Mouse (Mus musculus) gastrocnemius, postnatal 14 days (tissue): ENCODE data around the gene Tex48. TPM values are rescaled to one million over a fixed set of nuclear protein-coding genes. Genes with fewer than 3 reads are reported as not detected.

ENCODE experiments used
- DNase-seq: peaks from one replicate; pipeline ENCODE4 v3.0.0; 2021; ENCODE audit warnings: mixed read lengths
- intact Hi-C: fragments of 180-260 bp; cut with DNase I; formaldehyde crosslinking; loops from one replicate; pipeline ENCODE4 v1.15.1; 2025; ENCODE audit warnings: low total_unique reads
- total RNA-seq, 2 experiments: library from RNA; stranded (reverse); gene quantifications; 2 replicates each; pipeline ENCODE4 v1.2.3; 2021

Gene Tex48
- total RNA-seq, 2 experiments from 2014 or later, result not detected

GRCm38 (mm10) chr4:63558407-63559081 is 63.7 kb downstream of the Tex48 start, which contains the start of gene Tmem268:
Gene Tmem268, plus strand, starts transcription at chr4:63558781.
- peak; percentile 79 for DNase-seq
- intact Hi-C loops, result no loop called here

- no peak for DNase-seq
- intact Hi-C loops, result no loop called here
Measured at GRCm38 (mm10) chr4:63557124-63558059, 64.8 kb downstream of the Tex48 start.

Other genes with a start within 250 kb of the Tex48 start
- 1 to 10 TPM; 2.1 to 2.4 TPM for gene Akna, start 219.1 kb downstream of the Tex48 start, total RNA-seq
- gene Whrn, start 126.4 kb downstream of the Tex48 start, total RNA-seq, result 1 to 10 TPM; 1.7 to 2.0 TPM
- 100 to 1,000 TPM; 260 to 261 TPM for gene Atp6v1g1, start 77.7 kb downstream of the Tex48 start, total RNA-seq
- gene Tmem268, start 63.6 kb downstream of the Tex48 start, total RNA-seq, result 10 to 100 TPM in 1 of 2 experiments, 1 to 10 TPM in 1; 8.7 to 10.6 TPM
- gene Gm11213, start 17.2 kb downstream of the Tex48 start, total RNA-seq, result not detected
- gene Gm11214, start 41.0 kb upstream of the Tex48 start, total RNA-seq, result not detected
- gene Tnfsf15, start 122.7 kb upstream of the Tex48 start, total RNA-seq, result under 1 TPM in 1 of 2 experiments, not detected in 1; 0.11 TPM
- not detected for gene Tnfsf8, start 238.9 kb upstream of the Tex48 start, total RNA-seq